Mouse (Mus musculus) myocyte (in vitro differentiated cells): ENCODE results near the gene Src. TPM values are rescaled to one million over a fixed set of nuclear protein-coding genes. Genes with fewer than 3 reads are reported as not detected.
A peak's percentile ranks its signal among the peaks of the same experiment; 100 is the strongest.

ENCODE experiments used
- H3K27me3 ChIP-seq: one replicate; pipeline ENCODE4 v1.6.1; 2011; ENCODE audit not compliant: control insufficient read depth, insufficient read depth, insufficient read length
- H3K36me3 ChIP-seq: one replicate; pipeline ENCODE4 v1.6.1; 2011; ENCODE audit not compliant: control insufficient read depth, insufficient read depth
- H3K4me2 ChIP-seq: one replicate; pipeline ENCODE4 v1.6.1; 2011; ENCODE audit warnings: low read depth, control low read depth
- H3K4me3 ChIP-seq: one replicate; pipeline ENCODE4 v1.5.1; 2011; ENCODE audit warnings: mild to moderate bottlenecking, control low read depth, moderate library complexity
- H3K79me2 ChIP-seq: one replicate; pipeline ENCODE4 v1.6.1; 2011; ENCODE audit not compliant: control insufficient read depth, insufficient read depth
- H3ac ChIP-seq: one replicate; pipeline ENCODE4 v1.6.1; 2011; ENCODE audit not compliant: control insufficient read depth, insufficient read length
- CEBPB ChIP-seq: IDR thresholded peaks from 2 replicates; pipeline ENCODE4 v1.6.1; 2011; ENCODE audit warnings: mild to moderate bottlenecking, moderate library complexity; ENCODE audit not compliant: poor library complexity, insufficient read depth, severe bottlenecking
- E2F4 ChIP-seq: IDR thresholded peaks from one replicate; pipeline ENCODE4 v1.6.1; 2011; ENCODE audit warnings: mild to moderate bottlenecking, control low read depth, moderate library complexity; ENCODE audit not compliant: insufficient read depth
- MAX ChIP-seq: IDR thresholded peaks from one replicate; pipeline ENCODE4 v1.6.1; 2011; ENCODE audit warnings: low read depth, mild to moderate bottlenecking, control low read depth
- MYOD1 ChIP-seq, 3 experiments: IDR thresholded peaks; one replicate each; pipeline ENCODE4 v1.6.1; 2011; ENCODE audit warnings: control low read depth in 2 of 3, low read depth in 2 of 3, mild to moderate bottlenecking in 2 of 3, moderate library complexity in 1 of 3; ENCODE audit not compliant: insufficient read length in 2 of 3, control insufficient read depth in 1 of 3
- MYOG ChIP-seq, 3 experiments: IDR thresholded peaks; one replicate each; pipeline ENCODE4 v1.6.1; 2011; ENCODE audit warnings: control low read depth in 2 of 3, low read depth in 2 of 3, mild to moderate bottlenecking in 2 of 3; ENCODE audit not compliant: insufficient read length in 2 of 3, control insufficient read depth in 1 of 3, insufficient read depth in 1 of 3
- POLR2A ChIP-seq: IDR thresholded peaks from one replicate; pipeline ENCODE4 v1.6.1; 2011; ENCODE audit warnings: low read depth, mild to moderate bottlenecking, control low read depth, moderate library complexity; ENCODE audit not compliant: insufficient read length
- POLR2AphosphoS2 ChIP-seq: IDR thresholded peaks from one replicate; pipeline ENCODE4 v1.6.1; 2011; ENCODE audit warnings: low read depth, control low read depth; ENCODE audit not compliant: insufficient read length
- REST ChIP-seq: IDR thresholded peaks from one replicate; pipeline ENCODE4 v1.6.1; 2011; ENCODE audit warnings: mild to moderate bottlenecking, control low read depth, moderate library complexity; ENCODE audit not compliant: insufficient read depth, insufficient read length
- SRF ChIP-seq: IDR thresholded peaks from one replicate; pipeline ENCODE4 v1.6.1; 2011; ENCODE audit warnings: low read depth; ENCODE audit not compliant: control insufficient read depth, insufficient read length
- TCF12 ChIP-seq: IDR thresholded peaks from one replicate; pipeline ENCODE4 v1.6.1; 2011; ENCODE audit warnings: mild to moderate bottlenecking, control low read depth; ENCODE audit not compliant: poor library complexity, insufficient read depth, severe bottlenecking
- TCF3 ChIP-seq: IDR thresholded peaks from one replicate; pipeline ENCODE4 v1.6.1; 2011; ENCODE audit warnings: low read depth, control low read depth; ENCODE audit not compliant: insufficient read length
- USF1 ChIP-seq: IDR thresholded peaks from one replicate; pipeline ENCODE4 v1.6.1; 2011; ENCODE audit warnings: low read depth, mild to moderate bottlenecking, control low read depth, moderate library complexity
- polyA plus RNA-seq: library from polyadenylated mRNA; unstranded; fragments of >200 nt; fragmentation: generic; extraction: Trizol; gene quantifications from one replicate; pipeline ENCODE4 v1.2.1, GENCODE M21; 2012; ENCODE audit warnings: missing spikeins

Src gene
- polyA plus RNA-seq = 20.3 TPM

GRCm38 (mm10) chr2:157418206-157418605, at the start of gene Src:
Gene Src, plus strand, starts transcription at chr2:157418444.
- Histone ChIP-seq H3ac (no peak within 1 kb of the TSS), H3K4me3 (no peak within 1 kb of the TSS), H3K27me3 (no peaks in the 10 kb centered on the region), H3K4me2 (no peak within 1 kb of the TSS), H3K79me2 (no peaks in the 10 kb centered on the region), H3K36me3 (no peaks in the 10 kb centered on the region)
- TF ChIP-seq E2F4 = no peak
- no peak for TF ChIP-seq MYOD1 (IDR thresholded peaks at IDR 0.05; ENCODE audit: control insufficient read depth in 1 of 3, insufficient read length in 2 of 3, low read depth in 2 of 3)
- no peak for TF ChIP-seq USF1
- no peak for TF ChIP-seq TCF3
- no peak for TF ChIP-seq POLR2AphosphoS2
- no peak for TF ChIP-seq SRF
- TF ChIP-seq POLR2A = no peak
- TF ChIP-seq TCF12 = no peak
- TF ChIP-seq CEBPB = no peak
- no peak for TF ChIP-seq MAX
- no peak for TF ChIP-seq REST
- TF ChIP-seq MYOG (IDR thresholded peaks at IDR 0.05; ENCODE audit: control insufficient read depth in 1 of 3, insufficient read depth in 1 of 3, insufficient read length in 2 of 3, low read depth in 2 of 3) = no peak

GRCm38 (mm10) chr2:157371696-157372095, 46.5 kb upstream of the Src start:
- Histone ChIP-seq H3K79me2 (peaks cover 73% of the 10 kb centered on the region), H3K4me2 (no peak overlapping the region), H3K4me3 (no peak overlapping the region), H3K27me3 (no peaks in the 10 kb centered on the region), H3K36me3 (no peaks in the 10 kb centered on the region), H3ac (no peak overlapping the region)
- no peak for TF ChIP-seq REST

- H3K4me3 ChIP-seq = no peak overlapping the region
- H3K27me3 ChIP-seq = no peaks in the 10 kb centered on the region
- TF ChIP-seq POLR2A (no peak), USF1 (no peak), POLR2AphosphoS2 (no peak), CEBPB (no peak)
- H3K36me3 ChIP-seq = no peaks in the 10 kb centered on the region
- no peak overlapping the region for H3ac ChIP-seq
- H3K4me2 ChIP-seq = no peak overlapping the region
- H3K79me2 ChIP-seq = peaks cover 74% of the 10 kb centered on the region
Observed at GRCm38 (mm10) chr2:157373681-157374080, 44.6 kb upstream of the Src start.

- Histone ChIP-seq H3K4me3 (no peak overlapping the region), H3K36me3 (peaks cover 4% of the 10 kb centered on the region), H3K4me2 (peak overlapping the region; percentile 65), H3ac (no peak overlapping the region), H3K79me2 (peaks cover 61% of the 10 kb centered on the region), H3K27me3 (no peaks in the 10 kb centered on the region)
- no peak for TF ChIP-seq REST
- no peak for TF ChIP-seq SRF
- no peak for TF ChIP-seq E2F4
- no peak for TF ChIP-seq POLR2AphosphoS2
- no peak for TF ChIP-seq MYOG (IDR thresholded peaks at IDR 0.05; ENCODE audit: control insufficient read depth in 1 of 3, insufficient read depth in 1 of 3, insufficient read length in 2 of 3, low read depth in 2 of 3)
- no peak for TF ChIP-seq POLR2A
Observed at GRCm38 (mm10) chr2:157375051-157375450, 43.2 kb upstream of the Src start.

GRCm38 (mm10) chr2:157375794-157376757, 42.2 kb upstream of the Src start:
- H3K36me3 ChIP-seq = peaks cover 8% of the 10 kb centered on the region
- peaks cover 51% of the 10 kb centered on the region for H3K79me2 ChIP-seq
- H3K4me2 ChIP-seq = peak overlapping the region; percentile 65
- H3ac ChIP-seq = no peak overlapping the region
- TF ChIP-seq MAX (no peak), E2F4 (no peak), USF1 (no peak), MYOD1 (IDR thresholded peaks at IDR 0.05; ENCODE audit: control insufficient read depth in 1 of 3, insufficient read length in 2 of 3, low read depth in 2 of 3) (peak in 1 of 3 experiments; percentile 41), SRF (no peak), MYOG (IDR thresholded peaks at IDR 0.05; ENCODE audit: control insufficient read depth in 1 of 3, insufficient read depth in 1 of 3, insufficient read length in 2 of 3, low read depth in 2 of 3) (no peak), POLR2A (no peak)
- no peak overlapping the region for H3K4me3 ChIP-seq
- no peaks in the 10 kb centered on the region for H3K27me3 ChIP-seq
